Mouse (Mus musculus) hindbrain, postnatal 0 days (tissue): Measurements from ENCODE around the gene Ciao2a. TPM values are rescaled to one million over a fixed set of nuclear protein-coding genes. Genes with fewer than 3 reads are reported as not detected.

Experiments used
- ATAC-seq: fragments of 200-750 bp; cut with Nextera tagmentation; 2 replicates; pipeline ENCODE4 v1.8.0; 2017; ENCODE audit warnings: mild to moderate bottlenecking, moderate TSS enrichment, moderate library complexity
- DNase-seq: peaks from one replicate; pipeline ENCODE4 v3.0.0-alpha.2; 2015; ENCODE audit warnings: low spot score
- H3K27ac ChIP-seq: fragments of 300-500 bp; sonication (generic); 2 replicates; pipeline ENCODE4 v1.5.1; 2014; ENCODE audit warnings: mild to moderate bottlenecking
- H3K27me3 ChIP-seq: fragments of 300-500 bp; sonication (generic); 2 replicates; pipeline ENCODE4 v1.6.1; 2014; ENCODE audit warnings: low read length, mixed read lengths; ENCODE audit not compliant: insufficient read depth
- H3K36me3 ChIP-seq: fragments of 300-500 bp; sonication (generic); 2 replicates; pipeline ENCODE4 v1.6.1; 2014; ENCODE audit warnings: low read length, mixed read lengths; ENCODE audit not compliant: insufficient read depth
- H3K4me1 ChIP-seq: fragments of 300-500 bp; sonication (generic); 2 replicates; pipeline ENCODE4 v1.6.1; 2014; ENCODE audit warnings: antibody characterized with exemption, low read length, mixed read lengths; ENCODE audit not compliant: insufficient read depth
- H3K4me2 ChIP-seq: fragments of 300-500 bp; sonication (generic); 2 replicates; pipeline ENCODE4 v1.6.1; 2014; ENCODE audit warnings: low read depth, mild to moderate bottlenecking, low read length, moderate library complexity, mixed read lengths
- H3K4me3 ChIP-seq: fragments of 300-500 bp; sonication (generic); 2 replicates; pipeline ENCODE4 v1.5.1; 2014; ENCODE audit warnings: low read length
- H3K9ac ChIP-seq: fragments of 300-500 bp; sonication (generic); replicated peaks from 2 replicates; pipeline ENCODE4 v1.6.1; 2014; ENCODE audit warnings: mild to moderate bottlenecking, low read length, moderate library complexity, mixed read lengths
- H3K9me3 ChIP-seq: fragments of 300-500 bp; sonication (generic); 2 replicates; pipeline ENCODE4 v1.6.1; 2016; ENCODE audit warnings: low read length, mixed read lengths
- CTCF ChIP-seq: IDR thresholded peaks from 2 replicates; pipeline ENCODE4 v1.5.1; 2016; ENCODE audit warnings: antibody characterized with exemption, control low read depth, low read depth
- WGBS: fragments of 180-500 bp; shearing (Covaris S2); extraction: QIAGEN DNeasy Blood & Tissue Kit; methylation state at CpG from one replicate; pipeline ENCODE4 v1.1.7; 2014; 5-methylcytosine and 5-hydroxymethylcytosine counted together
- polyA plus RNA-seq: library from polyadenylated mRNA; unstranded; fragments of >200 nt; fragmentation: Nextera tagmentation; extraction: Ambion mirVana; gene quantifications from 2 replicates; pipeline ENCODE4 v1.2.1, GENCODE M21; 2015
- total RNA-seq: library from RNA; depleted of rRNA; stranded (reverse); fragments of >200 nt; gene quantifications from 2 replicates; pipeline ENCODE4 v1.2.3, GENCODE M21; 2014

The Ciao2a gene
- total and polyA plus RNA-seq, 2 experiments from 2014 or later, result 25.5 to 77.6 TPM

DNA sequence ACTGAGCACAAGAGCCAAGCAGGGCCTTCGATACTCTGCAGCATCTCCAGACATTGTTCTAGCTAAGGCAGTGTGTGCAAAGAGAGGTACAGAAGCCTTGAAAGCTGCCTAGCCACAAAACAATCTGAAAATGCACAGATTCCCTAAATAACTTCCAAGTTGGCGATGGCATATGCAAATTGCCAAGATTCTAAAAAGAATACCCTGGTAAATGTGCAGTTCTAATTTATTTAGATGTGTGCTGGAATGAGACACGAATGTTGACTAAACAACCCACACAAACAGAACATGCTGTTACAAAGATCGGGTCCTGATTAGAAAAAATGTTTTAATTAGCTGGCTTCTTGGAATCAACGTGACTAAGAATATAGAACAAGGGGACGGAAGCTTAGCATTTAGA, 23.7 kb upstream of the Ciao2a start:
- Histone ChIP-seq H3K4me1 (no peaks in the 10 kb centered on the region), H3K36me3 (peaks cover 55% of the 10 kb centered on the region; the same call in 1 of the 2 replicates), H3K4me2 (no peak overlapping the region), H3K4me3 (no peak overlapping the region), H3K9me3 (no peaks in the 10 kb centered on the region), H3K27me3 (no peaks in the 10 kb centered on the region), H3K9ac (no peak overlapping the region), H3K27ac (no peak overlapping the region)
- 89% methylated on average over 6 of the region's 6 CpGs for WGBS
- no peak for DNase-seq
- no peak for ATAC-seq
- TF ChIP-seq CTCF, result no peak

DNA sequence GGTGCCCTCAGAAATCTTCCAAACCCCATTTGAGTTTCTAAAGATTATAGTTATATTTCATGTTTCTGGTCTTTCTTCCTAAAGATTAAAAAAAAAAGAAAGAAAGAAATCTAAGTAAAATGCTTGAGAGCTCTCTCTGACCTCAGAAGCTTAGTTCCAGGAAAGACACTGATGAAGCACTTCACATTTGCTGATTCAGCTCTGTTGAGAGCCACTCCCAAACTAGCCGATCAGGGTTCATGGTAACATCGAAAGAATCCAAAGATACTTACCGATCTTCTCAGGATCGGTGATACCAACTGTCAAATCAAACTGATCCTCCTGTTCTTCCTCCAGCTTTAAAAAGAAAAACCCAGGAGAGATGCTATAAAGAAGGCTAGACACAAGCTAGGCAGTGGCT, 21.8 kb upstream of the Ciao2a start:
- H3K9me3 ChIP-seq, result no peaks in the 10 kb centered on the region
- H3K9ac ChIP-seq, result no peak overlapping the region
- H3K4me3 ChIP-seq, result no peak overlapping the region
- H3K27ac ChIP-seq, result no peak overlapping the region
- WGBS, result 93% methylated on average over 4 of the region's 4 CpGs
- no peaks in the 10 kb centered on the region for H3K27me3 ChIP-seq
- TF ChIP-seq CTCF, result no peak
- DNase-seq (no peak), ATAC-seq (no peak)
- H3K36me3 ChIP-seq, result peaks cover 50% of the 10 kb centered on the region; the same call in 1 of the 2 replicates
- no peaks in the 10 kb centered on the region for H3K4me1 ChIP-seq
- no peak overlapping the region for H3K4me2 ChIP-seq

DNA sequence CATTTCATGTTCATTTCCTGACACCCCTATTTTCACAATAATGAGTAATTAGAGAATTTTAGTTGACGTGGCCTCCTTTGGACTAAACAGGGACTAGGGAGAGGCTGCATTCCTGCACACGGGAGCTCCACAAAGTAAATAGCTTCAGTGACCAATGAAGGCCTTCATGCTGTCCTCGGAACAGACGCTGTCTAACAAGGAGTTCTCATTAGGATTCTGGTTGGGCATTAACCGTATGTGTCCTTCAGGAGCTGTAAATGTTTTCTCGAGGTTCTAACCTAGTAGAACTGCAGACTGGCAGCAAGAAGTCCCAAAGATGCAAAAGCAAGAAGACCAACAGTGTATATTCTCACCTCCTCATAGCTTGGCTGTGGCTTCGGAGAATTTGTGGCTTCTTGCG, 21.2 kb upstream of the Ciao2a start:
- ATAC-seq (no peak), DNase-seq (no peak)
- Histone ChIP-seq H3K9me3 (no peaks in the 10 kb centered on the region), H3K36me3 (peaks cover 46% of the 10 kb centered on the region; the same call in 1 of the 2 replicates), H3K27ac (no peak overlapping the region), H3K9ac (no peak overlapping the region), H3K4me2 (no peak overlapping the region), H3K27me3 (no peaks in the 10 kb centered on the region), H3K4me3 (no peak overlapping the region), H3K4me1 (no peaks in the 10 kb centered on the region)
- 86% methylated on average over 8 of the region's 8 CpGs for WGBS
- TF ChIP-seq CTCF, result no peak

DNA sequence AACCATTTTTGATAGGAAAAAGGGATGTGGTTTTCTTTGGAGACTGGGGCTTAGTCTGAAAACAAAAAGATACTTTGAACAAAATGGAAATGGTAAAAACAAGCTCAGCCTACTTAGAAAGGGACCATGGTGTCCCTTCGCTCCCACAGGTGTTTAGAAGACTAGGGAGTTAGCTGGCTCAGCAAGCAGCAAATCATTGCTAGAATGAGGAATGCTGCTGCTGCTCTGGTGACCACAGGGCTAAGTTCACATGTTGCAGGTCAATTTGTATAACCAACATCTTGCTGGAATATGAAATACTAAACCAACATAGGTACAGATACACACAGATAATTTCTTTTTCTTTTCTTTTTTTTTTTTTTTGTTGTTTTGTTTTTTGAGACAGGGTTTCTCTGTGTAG, 16.8 kb upstream of the Ciao2a start:
- Histone ChIP-seq H3K9me3 (no peaks in the 10 kb centered on the region), H3K4me2 (no peak overlapping the region), H3K9ac (no peak overlapping the region), H3K27me3 (no peaks in the 10 kb centered on the region), H3K36me3 (peaks cover 21% of the 10 kb centered on the region; the same call in 1 of the 2 replicates), H3K4me3 (no peak overlapping the region), H3K4me1 (no peaks in the 10 kb centered on the region; the same call in 1 of the 2 replicates), H3K27ac (no peak overlapping the region)
- ATAC-seq, result no peak
- WGBS, result 91% methylated on average over 1 of the region's 1 CpGs
- no peak for DNase-seq
- no peak for TF ChIP-seq CTCF

DNA sequence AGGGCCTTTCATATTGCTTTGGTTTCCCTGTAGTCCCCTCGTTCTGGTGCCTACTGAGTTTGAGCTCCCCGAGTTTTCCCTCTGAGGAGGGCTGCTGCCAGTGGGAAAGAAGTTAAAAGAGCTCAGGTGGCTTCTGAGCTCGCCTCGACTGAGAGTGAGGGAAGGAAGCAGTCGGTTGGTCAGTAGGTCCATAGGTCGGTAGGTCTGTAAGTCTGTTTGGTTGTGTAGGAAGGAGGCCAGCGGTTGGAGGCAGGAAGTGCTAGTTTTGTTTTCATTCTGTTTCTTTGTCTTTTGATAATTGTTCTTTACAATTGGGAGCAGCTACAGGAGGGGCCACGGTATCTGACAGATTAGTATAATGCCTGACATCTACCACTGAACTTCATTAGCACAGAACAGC, 16.3 kb upstream of the Ciao2a start:
- DNase-seq (no peak), ATAC-seq (no peak)
- Histone ChIP-seq H3K36me3 (peaks cover 15% of the 10 kb centered on the region; the same call in 1 of the 2 replicates), H3K4me1 (no peaks in the 10 kb centered on the region; the same call in 1 of the 2 replicates), H3K27ac (peak overlapping the region; percentile 58; the same call in 1 of the 2 replicates), H3K4me3 (no peak overlapping the region), H3K9me3 (no peaks in the 10 kb centered on the region), H3K4me2 (no peak overlapping the region), H3K27me3 (no peaks in the 10 kb centered on the region), H3K9ac (no peak overlapping the region)
- no peak for TF ChIP-seq CTCF
- 56% methylated on average over 8 of the region's 8 CpGs for WGBS

DNA sequence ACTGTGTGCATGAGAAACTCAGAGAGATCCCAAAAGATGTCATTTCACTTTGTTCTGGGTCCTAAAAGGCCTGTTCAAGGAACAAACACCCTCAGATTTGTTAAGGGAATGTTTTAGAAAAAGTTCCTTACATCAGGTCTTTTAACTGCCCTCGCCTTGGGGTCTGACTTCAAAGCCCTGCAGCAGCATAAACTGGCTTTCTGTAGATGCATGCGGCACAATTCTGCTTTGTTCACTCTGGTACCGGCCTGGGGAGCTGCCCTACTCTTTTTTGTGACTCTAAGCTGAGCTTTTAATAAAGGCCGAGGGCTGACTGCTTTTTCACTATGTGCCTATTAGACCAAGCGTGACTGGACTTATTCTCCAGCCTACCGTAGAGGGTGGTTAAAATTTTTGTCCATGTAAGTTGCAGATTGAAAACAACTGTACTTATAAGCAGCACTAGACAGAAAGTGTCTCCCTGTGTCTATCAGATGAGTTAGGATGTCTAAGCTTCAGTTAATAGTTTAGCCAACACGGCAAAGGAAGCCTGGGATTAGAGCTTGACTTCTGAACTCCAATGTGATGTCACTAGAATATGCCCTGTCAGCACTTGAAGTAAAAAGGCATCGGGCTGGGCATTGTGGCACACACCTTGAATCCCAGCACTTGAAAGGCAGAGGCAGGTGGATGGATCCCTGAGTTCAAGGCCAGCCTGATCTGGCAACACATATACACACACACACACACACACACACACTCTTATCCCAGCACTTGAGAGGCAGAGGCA, 15.6 kb upstream of the Ciao2a start:
- Histone ChIP-seq H3K9ac (no peak overlapping the region), H3K27ac (peak overlapping the region; percentile 58; the same call in 1 of the 2 replicates), H3K4me1 (no peaks in the 10 kb centered on the region; the same call in 1 of the 2 replicates), H3K27me3 (no peaks in the 10 kb centered on the region), H3K4me3 (no peak overlapping the region), H3K9me3 (no peaks in the 10 kb centered on the region), H3K4me2 (no peak overlapping the region), H3K36me3 (peaks cover 9% of the 10 kb centered on the region; the same call in 1 of the 2 replicates)
- no peak for DNase-seq
- TF ChIP-seq CTCF, result no peak
- 31% methylated on average over 8 of the region's 8 CpGs for WGBS
- peak; percentile 43 for ATAC-seq

DNA sequence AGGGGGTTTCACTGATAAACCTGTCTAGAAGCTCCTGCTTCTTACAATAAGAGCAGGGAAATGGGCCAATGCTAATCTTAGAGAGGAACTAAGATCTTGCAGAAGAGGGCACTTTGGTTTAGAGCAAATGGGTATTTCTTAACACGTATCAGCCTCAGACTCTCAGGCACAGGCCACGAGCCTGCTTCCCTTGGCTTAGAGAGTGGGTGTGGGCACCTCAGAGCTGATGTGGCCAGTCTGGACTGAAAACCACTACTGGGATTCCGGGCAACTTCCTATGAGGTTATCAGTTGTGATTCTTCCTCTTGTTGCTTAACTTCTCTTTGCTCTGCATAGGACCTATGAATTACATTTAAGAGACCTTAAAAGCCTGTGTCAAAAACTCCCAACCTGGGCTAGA, 12.1 kb upstream of the Ciao2a start:
- no peak overlapping the region for H3K4me2 ChIP-seq
- H3K27ac ChIP-seq, result no peak overlapping the region
- H3K4me3 ChIP-seq, result no peak overlapping the region
- no peak for DNase-seq
- 96% methylated on average over 3 of the region's 3 CpGs for WGBS
- H3K36me3 ChIP-seq, result no peaks in the 10 kb centered on the region
- TF ChIP-seq CTCF, result no peak
- no peaks in the 10 kb centered on the region for H3K27me3 ChIP-seq
- H3K4me1 ChIP-seq, result no peaks in the 10 kb centered on the region; the same call in 1 of the 2 replicates
- ATAC-seq, result no peak
- H3K9me3 ChIP-seq, result no peaks in the 10 kb centered on the region
- H3K9ac ChIP-seq, result no peak overlapping the region
